Mouse (Mus musculus) 3T3-L1 (cell line): ENCODE measurements around the gene Syne4.
A peak's percentile ranks its signal among the peaks of the same experiment; 100 is the strongest.

Experiments
- DNase-seq: peaks from one replicate; pipeline ENCODE4 v3.0.0-alpha.2; 2015; ENCODE audit warnings: low read depth, low spot score

The Syne4 gene

DNA sequence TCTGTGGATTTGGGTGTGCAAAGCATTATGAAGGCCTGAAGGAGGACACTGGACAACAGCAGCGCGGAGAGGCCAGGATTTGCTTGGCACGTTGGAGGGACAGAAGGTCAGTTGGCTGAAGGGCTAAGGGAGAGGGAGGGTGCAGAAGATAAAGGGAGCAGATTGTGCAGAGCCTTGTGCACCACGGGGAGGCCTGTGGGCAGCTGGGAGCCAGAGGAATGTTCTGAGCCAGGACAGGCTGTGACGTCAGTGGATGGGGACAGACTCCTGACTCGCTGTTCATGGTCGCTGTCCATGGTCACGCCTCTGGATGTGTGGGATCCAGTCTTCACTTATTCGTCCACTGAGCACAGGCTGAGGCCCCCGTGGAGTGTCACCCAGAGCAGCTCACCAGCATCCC, 19.5 kb upstream of the Syne4 start:
- peak; percentile 53 for DNase-seq

- no peak for DNase-seq
Observed at GRCm38 (mm10) chr7:30296816-30297215, 17.8 kb upstream of the Syne4 start.

DNA sequence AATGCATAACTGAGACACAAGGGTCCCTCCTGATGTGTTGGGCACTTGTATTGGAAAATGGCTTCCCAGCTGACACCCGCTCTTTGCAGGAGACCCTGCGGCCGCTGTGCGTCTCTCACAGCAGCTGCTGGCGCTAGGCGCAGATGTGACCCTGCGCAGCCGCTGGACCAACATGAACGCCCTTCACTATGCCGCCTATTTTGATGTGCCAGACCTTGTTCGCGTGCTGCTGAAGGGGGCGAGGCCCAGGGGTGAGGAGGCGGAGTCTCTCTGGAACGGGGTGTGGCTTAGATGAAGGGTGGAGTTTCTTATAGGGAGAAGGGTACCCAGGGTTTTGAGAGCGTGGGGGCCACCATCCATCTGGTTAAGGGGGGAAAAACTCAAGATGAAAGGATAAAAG, 17.3 kb upstream of the Syne4 start:
- DNase-seq, result no peak

- peak; percentile 59 for DNase-seq
Observed at GRCm38 (mm10) chr7:30300914-30301313, 13.7 kb upstream of the Syne4 start.

DNA sequence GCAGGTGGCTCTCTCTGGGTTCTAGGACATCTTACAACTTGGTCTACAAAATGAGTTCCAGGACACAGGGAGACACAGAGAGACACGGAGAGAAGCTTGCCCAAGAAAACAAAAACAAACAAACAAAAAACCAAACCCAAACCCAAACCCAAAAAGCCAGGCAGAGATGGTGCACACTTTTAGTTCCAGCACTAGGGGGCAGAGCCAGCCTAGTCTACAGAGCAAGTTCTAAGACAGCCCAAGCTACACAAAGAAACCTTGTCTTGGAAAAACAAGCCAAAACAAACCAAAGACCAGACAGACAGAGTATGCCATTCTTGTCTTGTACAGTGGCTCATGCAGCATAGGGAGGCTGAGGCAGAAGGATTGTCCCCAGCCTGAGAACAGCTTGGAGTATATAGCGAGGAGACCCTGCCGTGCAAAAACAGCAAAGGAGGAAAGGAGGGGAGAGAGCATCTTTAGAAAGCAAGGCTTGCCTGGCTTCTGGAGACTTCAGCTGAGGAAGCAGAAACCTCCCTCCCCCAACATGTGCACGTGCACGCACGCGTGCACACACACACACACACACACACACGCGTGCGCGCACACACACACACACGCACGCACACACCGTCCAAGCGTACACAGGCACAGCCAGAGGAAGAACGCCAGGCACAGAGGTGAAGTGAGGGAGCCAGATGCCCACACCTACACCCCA, 8.4 kb upstream of the Syne4 start:
- peak; percentile 56 for DNase-seq

GRCm38 (mm10) chr7:30308076-30309005, 6.3 kb upstream of the Syne4 start, which contains the start of gene Alkbh6:
Gene Alkbh6, plus strand, starts transcription at chr7:30308717.
- DNase-seq, result peak; percentile 97

DNA sequence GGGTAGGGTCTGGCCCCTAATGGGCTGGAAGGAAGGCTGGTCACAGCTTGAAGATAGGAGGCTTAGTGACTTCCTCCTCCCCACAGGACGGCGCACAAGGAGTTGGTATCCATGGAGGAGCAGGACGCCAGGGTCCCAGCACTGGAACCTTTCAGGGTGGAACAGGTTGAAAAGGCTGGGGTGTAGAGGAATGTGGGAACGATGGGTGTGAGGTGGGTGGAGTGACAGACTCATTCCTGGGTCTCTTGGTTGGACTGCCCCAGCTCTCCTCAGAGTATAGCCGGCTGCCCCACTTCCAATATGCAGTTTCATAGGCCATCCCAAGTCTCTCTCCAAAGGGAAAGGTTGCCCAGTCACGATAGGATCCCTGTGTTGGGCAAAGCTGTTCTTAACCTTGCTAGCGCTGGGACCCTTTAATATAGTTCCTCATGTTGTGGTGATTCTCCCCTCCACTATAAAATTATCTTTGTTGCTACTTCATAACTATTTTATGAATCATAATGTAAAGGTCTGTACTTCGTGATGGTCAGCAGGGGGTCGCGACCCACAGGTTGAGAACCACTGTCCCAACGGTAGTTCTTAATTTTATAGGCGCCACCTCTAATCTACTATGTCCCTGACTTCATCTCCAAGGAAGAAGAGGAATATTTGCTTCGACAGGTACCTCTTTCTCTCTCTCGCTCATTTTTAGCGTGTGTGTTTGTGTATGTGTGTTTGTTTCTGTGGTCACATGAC, 5.0 kb upstream of the Syne4 start:
- no peak for DNase-seq

DNA sequence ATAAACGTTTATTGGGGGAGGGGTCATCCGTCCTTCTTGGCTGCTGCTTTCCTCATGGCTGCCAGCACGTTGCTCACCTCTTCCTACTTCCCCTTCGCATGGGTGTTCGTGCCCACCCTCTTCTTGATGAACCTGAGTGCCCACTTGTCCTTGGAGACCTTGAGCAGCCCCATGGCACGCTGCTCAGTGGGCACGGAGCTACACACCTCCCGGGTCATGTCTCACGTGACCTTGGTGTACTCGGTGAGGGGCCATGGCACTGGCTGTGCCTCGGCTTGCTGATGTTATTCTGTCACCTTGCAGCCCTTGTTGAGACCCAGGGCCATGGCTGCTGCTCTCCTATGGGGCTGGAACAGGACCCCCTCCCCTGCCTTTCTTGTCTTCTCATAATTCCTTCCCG, 4.5 kb upstream of the Syne4 start:
- DNase-seq, result no peak

GRCm38 (mm10) chr7:30313666-30314320, 814 bp upstream of the Syne4 start:
- DNase-seq, result no peak

DNA sequence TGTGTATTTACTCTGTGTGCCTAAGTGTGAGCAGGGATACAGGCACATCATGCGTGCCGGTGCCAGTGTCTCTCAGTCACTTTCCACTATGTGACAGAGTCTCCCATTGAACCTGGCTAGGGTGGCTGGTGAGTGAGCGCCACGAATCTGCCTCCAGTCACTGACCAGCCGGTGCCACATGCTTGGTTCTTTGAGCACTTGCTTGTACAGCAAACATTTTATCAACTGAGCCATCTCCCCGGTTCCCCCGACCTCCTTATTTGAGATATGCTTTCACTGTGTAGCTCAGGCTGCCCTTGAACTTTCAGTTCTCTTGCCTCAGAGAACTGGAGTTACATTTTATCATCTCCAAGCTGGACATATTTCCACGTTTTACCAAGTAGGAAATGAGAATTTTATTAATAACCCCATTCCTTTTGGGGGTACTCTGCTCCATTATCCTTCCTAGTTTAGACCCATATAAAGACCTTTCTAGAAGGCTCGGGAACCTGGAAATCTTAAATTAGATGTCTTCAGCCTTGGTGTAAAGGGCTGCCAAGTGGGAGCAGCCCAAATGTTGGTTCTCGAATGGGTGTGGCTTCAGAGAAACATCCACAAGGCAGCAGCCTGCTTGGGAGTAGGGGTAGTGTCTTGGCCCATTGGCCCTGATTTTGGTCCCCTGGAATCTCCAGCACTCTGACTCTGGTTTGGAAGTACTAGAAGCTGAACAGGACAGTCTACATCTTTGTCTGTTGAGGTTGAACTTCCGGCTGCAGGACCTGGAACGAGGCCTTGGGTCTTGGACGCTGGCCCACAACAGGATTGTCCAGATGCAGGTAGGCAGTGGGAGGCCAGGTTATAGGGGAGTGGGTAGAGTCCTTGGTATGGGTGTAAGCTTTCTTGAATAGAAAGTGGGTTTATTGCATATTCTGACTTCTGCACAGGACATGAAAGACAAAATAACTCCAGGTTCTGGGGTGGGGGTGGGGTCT, 1.2 kb downstream of the Syne4 start:
- DNase-seq, result no peak

- no peak for DNase-seq
Observed at GRCm38 (mm10) chr7:30318142-30318541, 3.5 kb downstream of the Syne4 start.

- no peak for DNase-seq
Observed at GRCm38 (mm10) chr7:30320946-30321345, 6.3 kb downstream of the Syne4 start.

GRCm38 (mm10) chr7:30321539-30322284, 7.1 kb downstream of the Syne4 start, which contains the start of gene E130208F15Rik:
Gene E130208F15Rik, plus strand, starts transcription at chr7:30321740.
- DNase-seq, result peak; percentile 85

- peak; percentile 96 for DNase-seq
Observed at GRCm38 (mm10) chr7:30322285-30322667, 7.7 kb downstream of the Syne4 start.

GRCm38 (mm10) chr7:30322865-30323264, 8.3 kb downstream of the Syne4 start:
- DNase-seq, result peak; percentile 29

GRCm38 (mm10) chr7:30323795-30324194, 9.2 kb downstream of the Syne4 start, which contains the start of gene Sdhaf1:
Gene Sdhaf1, minus strand, starts transcription at chr7:30323895.
- no peak for DNase-seq

DNA sequence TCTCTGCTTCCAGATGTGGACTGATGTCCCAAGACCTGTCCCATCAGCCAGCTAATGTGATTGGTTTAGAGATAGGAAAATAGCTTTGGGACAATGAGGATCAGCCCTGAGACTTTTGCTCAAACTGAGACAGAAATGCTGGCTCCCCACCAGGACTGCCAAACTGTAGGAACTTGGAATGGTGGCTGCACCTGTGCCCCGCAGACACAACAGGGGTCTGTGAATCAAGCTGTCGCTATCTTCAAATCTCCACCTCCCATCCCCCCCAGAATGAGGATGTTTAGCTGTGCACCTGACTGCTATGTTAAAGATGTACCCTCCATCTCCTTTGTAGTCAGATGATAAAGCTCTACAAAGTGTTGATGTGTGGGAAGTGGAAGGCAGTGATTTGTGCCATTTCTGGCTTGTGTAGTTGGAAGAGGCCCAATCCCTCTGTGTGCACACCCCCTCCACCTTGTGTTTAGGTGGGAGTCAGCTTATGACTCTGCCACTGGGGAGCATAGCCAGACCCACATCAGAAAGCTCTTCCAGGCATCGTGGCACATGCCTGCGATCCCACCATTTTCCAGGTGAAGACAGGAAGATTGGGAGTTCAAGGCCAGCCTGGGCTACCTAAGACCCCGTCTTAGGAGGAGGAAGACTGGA, 9.8 kb downstream of the Syne4 start:
- DNase-seq, result no peak

GRCm38 (mm10) chr7:30325364-30325763, 10.8 kb downstream of the Syne4 start:
- DNase-seq, result peak; percentile 62

DNA sequence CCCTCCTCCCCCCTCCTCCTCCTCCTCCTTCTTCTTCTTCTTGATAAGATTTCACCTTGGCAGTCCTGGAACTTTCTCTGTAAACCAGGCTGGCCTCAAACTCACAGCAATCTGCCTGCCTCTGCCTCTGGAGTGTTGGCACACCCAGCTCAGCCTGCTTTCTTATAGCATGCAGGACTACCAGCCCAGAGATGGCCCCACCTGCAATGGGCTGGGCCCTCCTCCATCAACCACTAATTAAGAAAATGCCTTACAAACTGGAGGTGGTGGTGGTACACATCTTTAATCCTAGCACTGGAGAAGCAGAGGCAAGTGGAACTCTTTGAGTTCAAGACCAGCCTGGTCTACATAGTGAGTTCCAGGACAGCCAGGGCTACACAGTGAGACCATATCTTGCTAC, 11.8 kb downstream of the Syne4 start:
- DNase-seq, result no peak
